Mouse (Mus musculus) intestine, postnatal 0 days (tissue): Measurements from ENCODE around the gene Rgs16. TPM values are rescaled to one million over a fixed set of nuclear protein-coding genes. Genes with fewer than 3 reads are reported as not detected.

Experiments used
- ATAC-seq: fragments of 200-750 bp; cut with Nextera tagmentation; 2 replicates; pipeline ENCODE4 v1.8.0; 2017; ENCODE audit warnings: mild to moderate bottlenecking, moderate TSS enrichment, moderate library complexity
- H3K27ac ChIP-seq: fragments of 300-500 bp; sonication (generic); 2 replicates; pipeline ENCODE4 v1.5.1; 2014; ENCODE audit warnings: mild to moderate bottlenecking, low read depth, low read length, moderate library complexity
- H3K27me3 ChIP-seq: fragments of 300-500 bp; sonication (generic); replicated peaks from 2 replicates; pipeline ENCODE4 v1.6.1; 2014; ENCODE audit warnings: low read length, mixed read lengths; ENCODE audit not compliant: control insufficient read depth, insufficient read depth
- H3K36me3 ChIP-seq: fragments of 300-500 bp; sonication (generic); 2 replicates; pipeline ENCODE4 v1.6.1; 2014; ENCODE audit warnings: mild to moderate bottlenecking, moderate library complexity; ENCODE audit not compliant: control insufficient read depth, insufficient read depth
- H3K4me1 ChIP-seq: fragments of 300-500 bp; sonication (generic); replicated peaks from 2 replicates; pipeline ENCODE4 v1.6.1; 2014; ENCODE audit warnings: antibody characterized with exemption, low read length, mixed read lengths; ENCODE audit not compliant: control insufficient read depth, insufficient read depth
- H3K4me2 ChIP-seq: fragments of 300-500 bp; sonication (generic); replicated peaks from 2 replicates; pipeline ENCODE4 v1.6.1; 2014; ENCODE audit warnings: low read depth, mild to moderate bottlenecking, moderate library complexity
- H3K4me3 ChIP-seq: fragments of 300-500 bp; sonication (generic); 2 replicates; pipeline ENCODE4 v1.5.1; 2014; ENCODE audit warnings: low read depth, low read length
- H3K9ac ChIP-seq: fragments of 300-500 bp; sonication (generic); 2 replicates; pipeline ENCODE4 v1.6.1; 2014; ENCODE audit warnings: mild to moderate bottlenecking, low read depth, low read length
- H3K9me3 ChIP-seq: fragments of 300-500 bp; sonication (generic); 2 replicates; pipeline ENCODE4 v1.6.1; 2016; ENCODE audit warnings: mixed run types; ENCODE audit not compliant: control insufficient read depth
- CTCF ChIP-seq: sonication (generic); IDR thresholded peaks from 2 replicates; pipeline ENCODE4 v1.5.1; 2016; ENCODE audit warnings: low read depth, mild to moderate bottlenecking, control low read depth, antibody characterized with exemption, moderate library complexity
- WGBS: fragments of 180-500 bp; shearing (Covaris S2); extraction: QIAGEN DNeasy Blood & Tissue Kit; methylation state at CpG from one replicate; pipeline ENCODE4 v1.1.7; 2014; 5-methylcytosine and 5-hydroxymethylcytosine counted together
- polyA plus RNA-seq: library from polyadenylated mRNA; unstranded; fragments of >200 nt; fragmentation: Nextera tagmentation; extraction: Ambion mirVana; gene quantifications from 2 replicates; pipeline ENCODE4 v1.2.1, GENCODE M21; 2015

Gene Rgs16
- polyA plus RNA-seq, 1 experiment from 2014 or later: 2.4 TPM

DNA sequence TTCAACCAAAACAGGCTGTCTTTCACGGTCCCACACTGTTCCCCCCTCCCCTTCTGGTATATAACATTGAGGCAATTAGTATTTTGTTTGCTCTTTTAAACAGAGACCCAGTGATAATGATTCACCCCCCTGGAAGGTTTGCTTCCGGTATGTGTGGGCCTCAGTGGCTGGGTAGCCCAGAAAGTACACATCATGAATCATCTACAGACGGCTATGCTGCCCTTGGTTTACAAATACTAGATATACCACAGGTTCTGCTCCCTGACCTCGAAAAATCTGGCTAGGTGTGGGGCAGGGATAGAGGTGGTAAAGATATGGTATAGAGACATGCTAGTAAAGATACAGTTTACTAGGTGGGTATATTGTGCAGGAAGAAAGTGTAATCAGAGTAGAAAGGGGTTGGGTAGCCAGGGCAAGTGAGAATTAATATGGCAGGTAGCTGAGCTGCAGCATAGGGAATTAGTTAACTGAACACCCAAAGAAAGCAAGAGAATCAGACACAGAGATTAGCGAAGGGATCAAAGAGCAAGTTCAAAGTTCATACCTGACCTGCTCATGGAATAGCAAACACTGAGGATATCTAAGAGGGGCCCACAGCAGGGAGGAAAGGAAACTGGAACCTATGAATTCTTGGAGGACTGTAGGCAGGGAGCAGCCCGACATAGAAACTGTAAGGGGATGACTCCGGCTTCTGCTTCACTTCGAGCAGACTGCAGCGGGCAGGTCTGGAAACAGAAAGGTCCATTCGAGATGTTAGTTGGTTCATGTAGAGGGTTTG, 30.0 kb downstream of the Rgs16 start:
- Histone ChIP-seq H3K9me3 (no peaks in the 10 kb centered on the region), H3K4me2 (peak overlapping the region; percentile 60), H3K27me3 (no peaks in the 10 kb centered on the region), H3K9ac (0 out of 2 replicates have a peak overlapping the region, but pooled peaks have one; percentile 11), H3K36me3 (no peaks in the 10 kb centered on the region), H3K4me1 (peaks cover 8% of the 10 kb centered on the region; the same call in 1 of the 2 replicates), H3K27ac (peak overlapping the region; percentile 85), H3K4me3 (no peak overlapping the region)
- 39% methylated on average over 10 of the region's 10 CpGs for WGBS
- peak; percentile 90 for ATAC-seq
- no peak for TF ChIP-seq CTCF

DNA sequence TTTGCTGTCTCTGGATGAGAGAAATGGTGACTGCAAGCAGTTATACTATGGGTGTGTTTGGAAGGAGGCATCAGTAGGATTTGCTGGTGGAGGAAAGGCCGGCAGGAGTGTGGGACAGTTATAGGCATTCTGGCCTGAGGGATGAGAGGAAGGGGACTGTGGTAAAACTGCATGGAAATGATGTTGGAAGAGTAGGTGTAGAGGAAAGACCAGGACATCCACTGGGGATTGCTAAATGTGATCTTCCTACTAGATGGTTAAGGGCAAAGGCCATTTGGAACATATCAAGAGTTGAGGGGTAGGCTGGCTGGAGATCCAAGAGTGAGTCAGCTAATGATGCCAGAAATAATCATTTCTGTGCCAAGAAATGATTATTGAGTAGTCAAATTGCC, 30.6 kb downstream of the Rgs16 start:
- H3K27me3 ChIP-seq: no peaks in the 10 kb centered on the region
- H3K4me2 ChIP-seq: peak overlapping the region; percentile 60
- 36% methylated on average over 1 of the region's 1 CpGs for WGBS
- TF ChIP-seq CTCF: no peak
- H3K9me3 ChIP-seq: no peaks in the 10 kb centered on the region
- no peak overlapping the region for H3K9ac ChIP-seq
- peak; percentile 75 for ATAC-seq
- H3K27ac ChIP-seq: peak overlapping the region; percentile 85
- peaks cover 8% of the 10 kb centered on the region; the same call in 1 of the 2 replicates for H3K4me1 ChIP-seq
- no peaks in the 10 kb centered on the region for H3K36me3 ChIP-seq
- no peak overlapping the region for H3K4me3 ChIP-seq

DNA sequence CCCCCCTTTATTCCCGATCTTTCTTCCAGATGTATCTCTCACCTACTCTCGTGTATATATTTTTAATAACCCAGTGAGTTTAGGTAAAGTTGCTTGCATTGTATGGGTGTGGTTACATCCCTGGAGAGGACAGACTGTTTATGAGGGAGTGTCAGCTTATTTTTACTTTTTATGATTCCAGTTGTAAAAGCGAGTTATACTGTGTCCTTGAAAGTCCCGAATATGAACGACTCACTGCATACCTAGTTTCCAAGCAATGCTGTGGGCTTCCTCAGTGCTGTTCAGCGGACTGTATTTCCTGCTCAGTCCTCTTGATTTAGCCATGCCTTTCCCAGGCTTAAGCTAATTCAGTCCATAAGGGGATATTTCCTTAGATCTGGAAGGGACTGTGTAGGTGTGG, 35.0 kb downstream of the Rgs16 start:
- 0 out of 2 replicates have a peak, but pooled peaks have one; percentile 13 for ATAC-seq
- Histone ChIP-seq H3K4me3 (no peak overlapping the region), H3K9ac (no peak overlapping the region), H3K27me3 (no peaks in the 10 kb centered on the region), H3K36me3 (no peaks in the 10 kb centered on the region; the same call in 1 of the 2 replicates), H3K4me2 (no peak overlapping the region; the same call in 1 of the 2 replicates), H3K4me1 (0 out of 2 replicates have a peak, but pooled peaks cover 4% of the 10 kb centered on the region), H3K9me3 (no peaks in the 10 kb centered on the region), H3K27ac (no peak overlapping the region)
- TF ChIP-seq CTCF: no peak
- 32% methylated on average over 6 of the region's 6 CpGs for WGBS

DNA sequence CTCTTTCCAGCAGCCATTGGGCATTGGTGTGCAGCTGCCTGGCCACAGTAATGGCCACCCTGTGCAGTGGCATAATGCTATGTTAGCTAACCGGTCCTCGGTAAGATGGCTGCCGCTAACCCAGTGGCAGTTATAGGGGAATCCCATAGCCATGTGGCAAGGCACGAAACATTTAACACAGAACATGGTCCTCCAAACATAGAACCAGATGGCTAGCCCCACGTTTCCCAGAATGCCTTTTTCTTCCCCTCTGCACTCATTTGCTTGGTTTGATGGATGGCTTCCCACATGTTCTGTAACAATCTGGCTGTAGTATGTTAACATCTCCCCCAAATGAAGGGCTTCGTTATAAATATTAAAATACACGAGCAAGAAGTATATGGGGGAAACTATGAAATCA, 36.1 kb downstream of the Rgs16 start:
- H3K27me3 ChIP-seq: no peaks in the 10 kb centered on the region
- no peak for ATAC-seq
- no peak overlapping the region for H3K4me2 ChIP-seq
- no peak overlapping the region for H3K27ac ChIP-seq
- H3K4me3 ChIP-seq: no peak overlapping the region
- H3K9me3 ChIP-seq: no peaks in the 10 kb centered on the region
- no peaks in the 10 kb centered on the region; the same call in 1 of the 2 replicates for H3K36me3 ChIP-seq
- TF ChIP-seq CTCF: no peak
- WGBS: 87% methylated on average over 7 of the region's 7 CpGs
- no peak overlapping the region for H3K9ac ChIP-seq
- H3K4me1 ChIP-seq: 0 out of 2 replicates have a peak, but pooled peaks cover 4% of the 10 kb centered on the region

DNA sequence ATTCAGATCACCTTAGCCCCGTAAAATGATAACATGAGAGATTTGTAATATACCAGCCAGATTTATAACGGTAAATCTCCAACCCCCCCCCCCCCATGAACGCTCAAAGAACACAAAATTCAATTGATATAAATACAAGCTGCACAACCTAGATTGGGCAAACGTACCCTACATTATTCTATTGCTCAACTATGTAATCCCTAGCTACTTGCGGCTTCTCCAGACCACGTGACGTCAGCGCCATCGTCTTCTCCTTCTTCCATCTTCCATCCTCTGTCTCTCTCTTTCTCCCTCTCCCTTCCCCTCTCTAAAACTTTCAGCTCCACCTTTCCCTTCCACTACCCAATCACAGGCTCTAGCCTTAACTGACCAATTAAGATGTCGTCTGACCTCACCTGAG, 38.1 kb downstream of the Rgs16 start:
- Histone ChIP-seq H3K4me1 (0 out of 2 replicates have a peak, but pooled peaks cover 4% of the 10 kb centered on the region), H3K36me3 (no peaks in the 10 kb centered on the region; the same call in 1 of the 2 replicates), H3K9ac (no peak overlapping the region), H3K27ac (no peak overlapping the region), H3K9me3 (no peaks in the 10 kb centered on the region), H3K4me2 (no peak overlapping the region), H3K27me3 (no peaks in the 10 kb centered on the region), H3K4me3 (no peak overlapping the region)
- 93% methylated on average over 10 of the region's 10 CpGs for WGBS
- TF ChIP-seq CTCF: no peak
- ATAC-seq: no peak

DNA sequence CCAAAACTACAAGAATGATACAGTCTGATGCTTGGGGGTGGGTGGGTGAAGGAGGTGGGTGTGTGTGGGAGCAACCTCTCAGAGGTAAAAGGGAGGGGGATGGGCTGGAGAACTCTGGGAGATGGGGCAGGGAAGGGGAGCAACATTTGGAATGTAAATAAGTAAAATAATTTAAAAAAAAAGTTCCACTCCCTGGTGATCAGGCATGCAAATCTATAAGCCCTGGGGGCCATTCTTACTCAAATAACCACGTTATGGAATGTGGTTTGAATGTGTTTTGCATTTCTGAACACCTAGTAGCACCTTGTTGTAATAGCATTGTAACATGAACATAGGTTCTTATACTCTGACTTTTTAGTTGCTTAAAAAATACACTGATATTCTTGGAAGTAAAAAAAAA, 43.2 kb downstream of the Rgs16 start:
- no peak for TF ChIP-seq CTCF
- Histone ChIP-seq H3K27me3 (no peaks in the 10 kb centered on the region), H3K9ac (no peak overlapping the region), H3K4me3 (no peak overlapping the region), H3K27ac (no peak overlapping the region), H3K4me1 (no peaks in the 10 kb centered on the region), H3K9me3 (no peaks in the 10 kb centered on the region), H3K4me2 (no peak overlapping the region), H3K36me3 (no peaks in the 10 kb centered on the region)
- 55% methylated on average over 1 of the region's 1 CpGs for WGBS
- no peak for ATAC-seq
